Mouse (Mus musculus): Measurements from ENCODE around the gene Ilkap. TPM values are rescaled to one million over a fixed set of nuclear protein-coding genes. Genes with fewer than 3 reads are reported as not detected.
A peak's percentile ranks its signal among the peaks of the same experiment; 100 is the strongest.

The Ilkap gene
- total RNA-seq (2014; rRNA removed) (50.3 and 54.7 TPM in 2 replicates), polyA plus RNA-seq (2012; rRNA removed) (25.2 and 32.0 TPM in 2 replicates)

DNA sequence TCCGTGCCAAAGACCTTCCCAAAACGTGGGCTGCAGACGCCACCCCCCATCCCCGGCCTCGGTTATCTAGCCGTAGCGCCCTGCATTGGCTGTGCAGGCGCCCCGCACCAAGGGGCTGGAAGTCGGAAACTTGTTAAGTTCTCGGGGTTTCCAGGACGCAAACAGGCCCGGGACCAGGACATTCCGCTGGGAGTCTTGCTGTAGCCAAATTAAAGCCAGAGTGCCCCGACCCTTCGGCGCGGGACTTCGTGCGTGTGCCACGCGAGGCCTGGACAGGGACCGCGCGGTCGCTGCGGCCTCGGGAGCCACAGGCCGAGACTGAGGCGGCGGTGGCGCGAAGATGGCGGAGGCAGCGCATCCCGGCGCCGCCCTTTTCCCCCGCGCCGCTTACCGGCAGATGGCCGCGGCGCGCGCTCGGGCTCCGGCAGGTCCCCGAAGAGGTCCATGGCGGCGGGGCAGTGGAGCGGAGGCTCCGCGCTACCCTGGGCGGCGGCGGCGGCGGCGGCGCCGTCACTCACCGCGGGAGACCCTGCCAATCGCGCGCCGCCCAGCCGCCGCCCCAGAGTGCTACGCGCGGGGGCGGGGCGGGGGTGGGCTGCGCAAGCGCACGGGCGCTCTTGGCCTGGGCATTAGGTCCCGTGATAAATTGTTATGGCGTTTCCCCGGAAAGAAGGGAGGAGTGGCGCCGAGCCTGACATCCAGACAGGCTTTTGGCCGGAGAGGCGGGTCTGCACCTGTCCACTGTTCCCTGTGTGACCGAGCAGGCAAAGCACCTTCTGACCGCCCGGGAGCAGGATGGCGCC lies at the start of gene Ilkap:
TSS of gene Ilkap (minus strand) at position 556 of the 803 bp plus-strand sequence.
- TF ChIP-seq POLR2A (IDR thresholded peaks at IDR 0.05; ENCODE audit: extremely low read depth, insufficient read depth, low read length) (0 out of 2 replicates have a peak, but pooled peaks have one; percentile 35), CTCF (IDR thresholded peaks at IDR 0.05; ENCODE audit: low read depth, low read length) (no peak)
- Histone ChIP-seq H3K36me3 (ENCODE audit: control insufficient read depth, insufficient read depth, low read length) (peaks cover 5% of the 10 kb centered on the region), H3K4me1 (ENCODE audit: control insufficient read depth, insufficient read depth, low read length) (peaks cover 10% of the 10 kb centered on the region), H3K79me2 (ENCODE audit: control insufficient read depth, insufficient read depth, low read length) (peaks cover 23% of the 10 kb centered on the region; the same call in 1 of the 2 replicates), H3K4me3 (ENCODE audit: insufficient read depth, low read depth, low read length) (peak within 1 kb of the TSS; percentile 92), H3K27ac (replicated peaks; ENCODE audit: insufficient read depth, low read depth, low read length) (peak within 1 kb of the TSS; percentile 68), H3K27me3 (ENCODE audit: control insufficient read depth, insufficient read depth, low read length) (no peaks in the 10 kb centered on the region), H3K9ac (ENCODE audit: low read depth, low read length) (peak within 1 kb of the TSS; percentile 92)
- peak; percentile 75 for DNase-seq (ENCODE audit: extremely low read depth, low read depth, low spot score)
- under 1% methylated on average over 91 of the region's 91 CpGs for WGBS

GRCm38 (mm10) chr1:91446511-91446910 lies 47.9 kb upstream of the Ilkap start:
- peaks cover 42% of the 10 kb centered on the region for H3K4me1 ChIP-seq (ENCODE audit: control insufficient read depth, insufficient read depth, low read length)
- TF ChIP-seq POLR2A (IDR thresholded peaks at IDR 0.05; ENCODE audit: extremely low read depth, insufficient read depth, low read length) (no peak), CTCF (IDR thresholded peaks at IDR 0.05; ENCODE audit: low read depth, low read length) (no peak)
- peak overlapping the region; percentile 18 for H3K9ac ChIP-seq (ENCODE audit: low read depth, low read length)
- H3K36me3 ChIP-seq (ENCODE audit: control insufficient read depth, insufficient read depth, low read length): peaks cover 13% of the 10 kb centered on the region
- no peak overlapping the region for H3K4me3 ChIP-seq (ENCODE audit: insufficient read depth, low read depth, low read length)
- no peak for DNase-seq (ENCODE audit: extremely low read depth, low read depth, low spot score)
- WGBS: 53% methylated on average over 4 of the region's 4 CpGs
- no peaks in the 10 kb centered on the region for H3K27me3 ChIP-seq (ENCODE audit: control insufficient read depth, insufficient read depth, low read length)
- peaks cover 12% of the 10 kb centered on the region; the same call in 1 of the 2 replicates for H3K79me2 ChIP-seq (ENCODE audit: control insufficient read depth, insufficient read depth, low read length)
- H3K27ac ChIP-seq (replicated peaks; ENCODE audit: insufficient read depth, low read depth, low read length): peak overlapping the region; percentile 78

DNA sequence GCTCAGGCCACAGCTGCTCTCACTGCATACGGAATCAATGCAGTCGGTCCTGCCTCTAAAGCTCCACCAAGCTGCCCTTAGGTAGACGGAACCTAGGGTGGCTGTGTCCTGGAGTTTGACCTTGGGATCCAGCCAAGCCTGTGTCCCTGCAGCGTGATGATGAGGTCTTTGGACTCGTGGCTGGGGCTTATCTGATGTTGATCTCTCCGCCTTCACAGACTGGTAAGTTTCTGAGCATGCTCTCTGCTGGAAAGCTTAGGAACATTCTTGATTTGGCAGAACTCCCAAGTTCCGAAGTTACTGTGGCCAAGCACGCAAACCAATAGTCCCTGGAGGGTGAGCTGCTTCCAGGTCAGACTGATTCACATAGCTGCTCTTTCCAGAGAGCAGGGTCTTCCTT lies 47.4 kb upstream of the Ilkap start:
- TF ChIP-seq CTCF (IDR thresholded peaks at IDR 0.05; ENCODE audit: low read depth, low read length) (no peak), POLR2A (IDR thresholded peaks at IDR 0.05; ENCODE audit: extremely low read depth, insufficient read depth, low read length) (no peak)
- Histone ChIP-seq H3K4me1 (ENCODE audit: control insufficient read depth, insufficient read depth, low read length) (peaks cover 45% of the 10 kb centered on the region), H3K9ac (ENCODE audit: low read depth, low read length) (peak overlapping the region; percentile 18), H3K27ac (replicated peaks; ENCODE audit: insufficient read depth, low read depth, low read length) (peak overlapping the region; percentile 88), H3K36me3 (ENCODE audit: control insufficient read depth, insufficient read depth, low read length) (peaks cover 13% of the 10 kb centered on the region), H3K27me3 (ENCODE audit: control insufficient read depth, insufficient read depth, low read length) (no peaks in the 10 kb centered on the region), H3K79me2 (ENCODE audit: control insufficient read depth, insufficient read depth, low read length) (peaks cover 8% of the 10 kb centered on the region; the same call in 1 of the 2 replicates), H3K4me3 (ENCODE audit: insufficient read depth, low read depth, low read length) (no peak overlapping the region)
- WGBS: 26% methylated on average over 8 of the region's 8 CpGs
- peak; percentile 100 for DNase-seq (ENCODE audit: extremely low read depth, low read depth, low spot score)

DNA sequence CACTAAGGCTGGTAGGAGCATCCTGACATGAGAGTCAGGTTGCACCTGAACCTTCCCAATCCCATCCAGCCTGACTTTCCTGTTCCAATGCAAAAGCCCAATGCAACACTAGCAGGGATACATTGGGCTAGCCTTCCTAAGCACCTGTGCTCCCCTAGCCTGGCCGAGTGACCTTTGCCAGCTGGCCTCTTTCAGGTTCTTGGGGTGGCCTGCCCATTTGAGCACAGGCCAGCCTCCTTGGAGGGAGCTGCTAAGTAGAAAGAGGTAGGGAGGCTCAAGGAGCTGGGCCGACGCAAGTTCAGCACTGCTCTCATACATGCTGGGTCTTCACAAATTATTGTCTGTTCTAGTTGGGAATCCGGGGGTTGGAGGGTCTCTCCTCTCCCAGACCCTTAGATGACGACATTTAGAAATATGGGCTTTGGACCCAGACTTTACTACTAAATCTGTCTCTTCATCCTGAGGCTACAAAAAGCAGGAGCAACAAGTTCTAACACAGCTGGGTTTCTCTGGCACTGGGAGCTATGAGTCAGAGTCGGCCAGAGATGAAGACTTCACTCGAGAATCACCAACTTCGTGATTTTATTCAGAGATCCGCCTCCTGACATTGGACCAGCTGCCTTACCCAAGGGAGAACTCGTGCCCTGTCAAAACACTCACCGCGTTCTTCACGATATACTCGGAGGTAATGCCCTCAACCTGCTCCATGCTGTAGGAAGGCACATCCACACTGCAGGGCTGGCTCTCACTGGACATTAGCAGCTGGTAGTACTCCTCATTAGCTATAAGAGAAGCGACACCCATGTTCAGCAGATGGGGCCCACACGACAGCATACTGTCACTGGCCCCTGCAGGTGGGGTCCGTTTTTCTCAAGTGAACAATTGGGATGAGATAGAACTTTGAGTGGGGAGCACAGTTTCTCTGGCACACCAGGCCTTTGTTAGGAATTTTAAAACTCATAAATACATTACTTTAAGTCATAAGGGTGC lies 46.5 kb upstream of the Ilkap start:
- Histone ChIP-seq H3K4me1 (ENCODE audit: control insufficient read depth, insufficient read depth, low read length) (peaks cover 53% of the 10 kb centered on the region), H3K27me3 (ENCODE audit: control insufficient read depth, insufficient read depth, low read length) (no peaks in the 10 kb centered on the region), H3K27ac (replicated peaks; ENCODE audit: insufficient read depth, low read depth, low read length) (peak overlapping the region; percentile 88), H3K9ac (ENCODE audit: low read depth, low read length) (peak overlapping the region; percentile 42), H3K4me3 (ENCODE audit: insufficient read depth, low read depth, low read length) (no peak overlapping the region), H3K36me3 (ENCODE audit: control insufficient read depth, insufficient read depth, low read length) (peaks cover 13% of the 10 kb centered on the region), H3K79me2 (ENCODE audit: control insufficient read depth, insufficient read depth, low read length) (no peaks in the 10 kb centered on the region)
- no peak for DNase-seq (ENCODE audit: extremely low read depth, low read depth, low spot score)
- no peak for TF ChIP-seq CTCF (IDR thresholded peaks at IDR 0.05; ENCODE audit: low read depth, low read length)
- TF ChIP-seq POLR2A (IDR thresholded peaks at IDR 0.05; ENCODE audit: extremely low read depth, insufficient read depth, low read length): no peak
- 68% methylated on average over 17 of the region's 17 CpGs for WGBS

DNA sequence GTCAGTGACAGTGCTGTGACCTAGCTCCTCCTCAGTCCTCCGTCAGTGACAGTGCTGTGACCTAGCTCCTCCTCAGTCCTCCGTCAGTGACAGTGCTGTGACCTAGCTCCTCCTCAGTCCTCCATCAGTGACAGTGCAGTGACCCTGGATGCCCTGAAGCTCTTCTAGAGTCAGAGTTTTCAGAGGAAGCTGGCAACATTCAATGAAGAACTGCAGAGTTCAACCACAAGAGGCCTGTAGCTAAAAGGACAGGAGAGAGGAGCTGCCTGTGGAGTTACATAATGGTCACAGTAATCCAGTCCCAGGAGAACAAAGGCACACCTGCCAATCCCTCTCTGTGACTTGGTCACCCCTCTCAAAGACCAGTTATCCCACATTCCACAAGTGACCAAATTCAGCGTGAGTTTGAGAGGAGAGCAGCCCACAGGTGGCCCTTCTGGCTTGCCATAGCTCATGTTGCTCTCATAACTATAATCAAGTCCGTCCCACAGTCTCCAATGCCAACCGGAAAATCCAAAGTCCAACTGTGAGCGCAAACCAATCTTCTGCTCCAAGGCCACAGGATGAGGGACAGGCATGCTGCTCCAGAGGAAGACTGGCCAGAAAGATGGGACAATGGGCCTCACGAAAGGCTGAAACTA lies 43.9 kb upstream of the Ilkap start:
- peaks cover 63% of the 10 kb centered on the region for H3K4me1 ChIP-seq (ENCODE audit: control insufficient read depth, insufficient read depth, low read length)
- H3K79me2 ChIP-seq (ENCODE audit: control insufficient read depth, insufficient read depth, low read length): no peaks in the 10 kb centered on the region
- H3K27me3 ChIP-seq (ENCODE audit: control insufficient read depth, insufficient read depth, low read length): no peaks in the 10 kb centered on the region
- TF ChIP-seq POLR2A (IDR thresholded peaks at IDR 0.05; ENCODE audit: extremely low read depth, insufficient read depth, low read length): no peak
- no peak for TF ChIP-seq CTCF (IDR thresholded peaks at IDR 0.05; ENCODE audit: low read depth, low read length)
- peak overlapping the region; percentile 66 for H3K9ac ChIP-seq (ENCODE audit: low read depth, low read length)
- peak; percentile 98 for DNase-seq (ENCODE audit: extremely low read depth, low read depth, low spot score)
- WGBS: 26% methylated on average over 7 of the region's 7 CpGs
- H3K4me3 ChIP-seq (ENCODE audit: insufficient read depth, low read depth, low read length): peak overlapping the region; percentile 44
- peak overlapping the region; percentile 88 for H3K27ac ChIP-seq (replicated peaks; ENCODE audit: insufficient read depth, low read depth, low read length)
- H3K36me3 ChIP-seq (ENCODE audit: control insufficient read depth, insufficient read depth, low read length): peaks cover 8% of the 10 kb centered on the region
